ENCODE assay signal across 8 mouse cellular contexts in the genomic region with DNA sequence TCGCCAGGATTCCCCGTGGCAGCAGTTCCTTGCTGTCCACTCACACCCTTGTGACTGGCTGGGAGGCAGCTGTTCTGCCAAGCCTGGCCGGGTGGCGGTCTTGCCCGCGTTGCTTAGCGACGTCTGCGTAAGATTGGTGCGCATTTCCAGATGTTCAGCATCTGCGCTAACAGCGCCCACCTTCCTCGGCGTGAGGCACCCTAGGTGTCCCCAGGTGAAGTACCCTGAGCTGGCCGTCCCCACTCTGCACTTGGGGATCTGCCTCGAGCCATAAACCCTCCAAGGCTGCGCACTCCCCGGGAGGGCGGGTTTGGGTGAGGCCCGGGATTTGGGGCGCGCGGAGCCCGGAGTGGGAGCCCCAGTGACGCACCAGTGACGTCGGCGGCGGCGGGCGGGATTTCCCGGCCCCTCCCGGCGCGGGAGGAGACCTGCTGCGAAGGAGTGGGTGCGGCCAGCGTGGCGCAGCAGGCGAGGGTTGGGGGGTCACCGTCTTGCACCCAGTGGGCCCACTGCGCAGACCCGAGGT. TPM values are rescaled to one million over a fixed set of nuclear protein-coding genes. Genes with fewer than 3 reads are reported as not detected.
DNase-seq lines count a peak whose midpoint lies in the region; ATAC-seq and TF ChIP-seq lines count a peak whose summit lies in the region.

A gene (plus strand): TSS at position 166 of the 526 bp plus-strand sequence.

- no peak within 1 kb of the TSS for H3K27ac ChIP-seq in ES-E14 (ENCODE audit: insufficient read depth, low read depth, low read length, poor library complexity, severe bottlenecking)
- H3K27ac ChIP-seq in forebrain, postnatal 0 days (ENCODE audit: low read depth, low read length) = peak within 1 kb of the TSS; percentile 46; the same call in 1 of the 2 replicates
- no peak within 1 kb of the TSS for H3K27ac ChIP-seq in hindbrain, embryonic 11.5 days (ENCODE audit: low read depth, low read length)

- no peaks in the 10 kb centered on the region for H3K36me3 ChIP-seq in ES-E14 (ENCODE audit: control insufficient read depth, insufficient read depth, low read length, poor library complexity, severe bottlenecking)
- H3K36me3 ChIP-seq in forebrain, postnatal 0 days (ENCODE audit: insufficient read depth) = no peaks in the 10 kb centered on the region
- no peaks in the 10 kb centered on the region for H3K36me3 ChIP-seq in hindbrain, embryonic 11.5 days (ENCODE audit: control insufficient read depth, insufficient read depth, low read length)

- WGBS in forebrain, postnatal 0 days = under 1% methylated on average over 35 of the region's 43 CpGs
- WGBS in hindbrain, embryonic 11.5 days = under 1% methylated on average over 41 of the region's 43 CpGs

- peaks cover 0 to 2% of the 10 kb centered on the region in 2 experiments; a peak in 1 of 4 replicates for H3K4me1 ChIP-seq in ES-E14 (ENCODE audit: control insufficient read depth in 2 of 2, insufficient read depth in 2 of 2, low read length in 2 of 2, poor library complexity in 1 of 2)
- H3K4me1 ChIP-seq in forebrain, postnatal 0 days (ENCODE audit: insufficient read depth) = peaks cover 3% of the 10 kb centered on the region; the same call in 1 of the 2 replicates
- H3K4me1 ChIP-seq in hindbrain, embryonic 11.5 days (replicated peaks; ENCODE audit: control insufficient read depth, insufficient read depth, low read length) = 0 out of 2 replicates have a peak, but pooled peaks cover 3% of the 10 kb centered on the region

- H3K4me2 ChIP-seq in forebrain, postnatal 0 days (ENCODE audit: low read depth) = peak within 1 kb of the TSS; percentile 78
- H3K4me2 ChIP-seq in hindbrain, embryonic 11.5 days (replicated peaks; ENCODE audit: low read depth, low read length) = peak within 1 kb of the TSS; percentile 90

- no peak for TF ChIP-seq CTCF in forebrain, postnatal 0 days (IDR thresholded peaks at IDR 0.05; ENCODE audit: low read depth)

- no peaks in the 10 kb centered on the region for H3K27me3 ChIP-seq in forebrain, postnatal 0 days (ENCODE audit: insufficient read depth, low read length)
- H3K27me3 ChIP-seq in hindbrain, embryonic 11.5 days (ENCODE audit: control insufficient read depth, insufficient read depth, low read length) = peaks cover 17% of the 10 kb centered on the region

- peak within 1 kb of the TSS; percentile 30 to 62 for H3K4me3 ChIP-seq in ES-E14 (ENCODE audit: insufficient read depth in 1 of 2, low read depth in 1 of 2, low read length in 2 of 2, poor library complexity in 1 of 2, severe bottlenecking in 1 of 2)
- peak within 1 kb of the TSS; percentile 65 for H3K4me3 ChIP-seq in forebrain, postnatal 0 days (ENCODE audit: low read depth, low read length)
- peak within 1 kb of the TSS; percentile 59 for H3K4me3 ChIP-seq in hindbrain, embryonic 11.5 days (ENCODE audit: low read depth, low read length)

- no peak for DNase-seq in ES-E14 (ENCODE audit: low read depth, low spot score)
- DNase-seq in brain, adult 2 months (ENCODE audit: low read depth, low spot score) = peak; percentile 81
- DNase-seq in forebrain, postnatal 0 days = peak; percentile 84
- DNase-seq in hindbrain, embryonic 11.5 days (ENCODE audit: low spot score) = peak; percentile 59
- DNase-seq in left cerebral cortex, adult 11 months (ENCODE audit: low spot score) = peak; percentile 47
- peak; percentile 43 for DNase-seq in lung, postnatal 10 days
- DNase-seq in ovary, postnatal 14 days (ENCODE audit: low spot score) = peak; percentile 15
- peak; percentile 7 for DNase-seq in yolk sac, embryonic 10.5 days (ENCODE audit: low spot score)

- no peaks in the 10 kb centered on the region for H3K9me3 ChIP-seq in ES-E14 (ENCODE audit: control insufficient read depth, insufficient read depth, low read depth, low read length)
- no peaks in the 10 kb centered on the region for H3K9me3 ChIP-seq in forebrain, postnatal 0 days (ENCODE audit: low read length)
- no peaks in the 10 kb centered on the region for H3K9me3 ChIP-seq in hindbrain, embryonic 11.5 days (ENCODE audit: control insufficient read depth, low read length)

- in situ Hi-C loops in ES-E14 (cut with MboI; ENCODE audit: low sequenced_read_pairs in 2 of 2, unreplicated experiment in 2 of 2) = no loop called here

- ATAC-seq in forebrain, postnatal 0 days = peak; percentile 87
- peak; percentile 78 for ATAC-seq in hindbrain, embryonic 11.5 days (ENCODE audit: low FRiP score)

- no peak within 1 kb of the TSS for H3K9ac ChIP-seq in ES-E14 (ENCODE audit: insufficient read depth, low read depth, low read length, poor library complexity, severe bottlenecking)
- peak within 1 kb of the TSS; percentile 63 for H3K9ac ChIP-seq in forebrain, postnatal 0 days
- H3K9ac ChIP-seq in hindbrain, embryonic 11.5 days (ENCODE audit: low read depth, low read length) = peak within 1 kb of the TSS; percentile 45

TF ChIP-seq in ES-E14, 5 proteins besides CTCF, POLR2A, EP300 and RAD21:
- TF ChIP-seq MAFK (IDR thresholded peaks at IDR 0.05; ENCODE audit: insufficient read depth, low read depth, low read length) (no peak), CHD2 (IDR thresholded peaks at IDR 0.05; ENCODE audit: low read depth, low read length) (no peak), ZC3H11A (IDR thresholded peaks at IDR 0.05; ENCODE audit: borderline replicate concordance, low read depth, low read length) (no peak)

RNA-seq across cellular contexts. Expression of the gene that starts here (rescaled TPM):
- total RNA-seq in ES-E14 (2012; rRNA removed) = not detected in 2 replicates
- 88.4 and 114 TPM in 2 replicates for total RNA-seq in forebrain, postnatal 0 days (2014; rRNA removed)
- 71.2 and 91.4 TPM in 2 replicates for polyA plus RNA-seq in forebrain, postnatal 0 days (2015; fragmentation: Nextera tagmentation; extraction: Ambion mirVana)
- 2.6 and 3.5 TPM in 2 replicates for polyA plus RNA-seq in hindbrain, embryonic 11.5 days (2014; fragmentation: Nextera tagmentation; extraction: Ambion mirVana)

Comparison
In these comparisons a context has a peak if more than half of its experiments do, and no peak if none do; other contexts are left out.
1. RNA of the gene that starts here (total RNA-seq): 88.4 to 114 TPM in forebrain, postnatal 0 days; not detected in ES-E14; every median in the first group is over 10 times any median in the second.
2. RNA of the gene that starts here (polyA plus RNA-seq): 71.2 to 91.4 TPM in forebrain, postnatal 0 days; 2.6 to 3.5 TPM in hindbrain, embryonic 11.5 days; every median in the first group is over 10 times any median in the second.
3. Peak in every context shown above with its lines, with median percentiles within 50 percentile points of each other: H3K4me3 ChIP-seq.